Mouse (Mus musculus) MEL (cell line): ENCODE data around the gene Gm7929. TPM values are rescaled to one million over a fixed set of nuclear protein-coding genes. Genes with fewer than 3 reads are reported as not detected.

Experiments
- polyA plus RNA-seq, 2 experiments: library from polyadenylated mRNA; stranded (reverse) in 1 of 2; unstranded in 1 of 2; fragments of >175 nt in 1 of 2; fragments of >200 nt in 1 of 2; gene quantifications; 2 replicates each; pipeline versions ENCODE4 v1.2.1 to v1.2.4; 2012; ENCODE audit warnings: low replicate concordance in 2 of 2, low read depth in 1 of 2; ENCODE audit not compliant: insufficient read length in 2 of 2, insufficient read depth in 1 of 2, missing spikeins in 1 of 2
- total RNA-seq: library from RNA; depleted of rRNA; stranded (reverse); fragments of 300-350 nt; gene quantifications from 2 replicates; pipeline ENCODE4 v1.2.3, GENCODE M21; 2012; rRNA removed

Gm7929 gene
- total and polyA plus RNA-seq, 3 experiments = not detected

Other genes starting within 250 kb of the Gm7929 start
- not detected in 2 replicates for gene Gm7970, start 195.0 kb downstream of the Gm7929 start, total RNA-seq
- gene Gm7970, start 195.0 kb downstream of the Gm7929 start, polyA plus RNA-seq = not detected
- not detected in 2 replicates for gene 1700049E17Rik2, start 177.4 kb downstream of the Gm7929 start, total RNA-seq
- gene 1700049E17Rik2, start 177.4 kb downstream of the Gm7929 start, polyA plus RNA-seq = not detected
- not detected in 2 replicates for gene Gm3072, start 126.0 kb downstream of the Gm7929 start, total RNA-seq
- not detected for gene Gm3072, start 126.0 kb downstream of the Gm7929 start, polyA plus RNA-seq
- gene Gm3676, start 104.1 kb downstream of the Gm7929 start, total RNA-seq = not detected in 2 replicates
- not detected for gene Gm3676, start 104.1 kb downstream of the Gm7929 start, polyA plus RNA-seq
- not detected in 2 replicates for gene Gm8068, start 48.7 kb downstream of the Gm7929 start, total RNA-seq
- gene Gm8068, start 48.7 kb downstream of the Gm7929 start, polyA plus RNA-seq = not detected
- not detected in 2 replicates for gene Gm47189, start 21.8 kb upstream of the Gm7929 start, total RNA-seq
- not detected for gene Gm47189, start 21.8 kb upstream of the Gm7929 start, polyA plus RNA-seq
- gene Gm7980, start 156.7 kb upstream of the Gm7929 start, total RNA-seq = not detected in 2 replicates
- not detected for gene Gm7980, start 156.7 kb upstream of the Gm7929 start, polyA plus RNA-seq
- gene 1700049E17Rik1, start 174.3 kb upstream of the Gm7929 start, total RNA-seq = not detected in 2 replicates
- not detected for gene 1700049E17Rik1, start 174.3 kb upstream of the Gm7929 start, polyA plus RNA-seq
- gene 1700024B05Rik, start 193.4 kb upstream of the Gm7929 start, total RNA-seq = not detected in 2 replicates
- gene 1700024B05Rik, start 193.4 kb upstream of the Gm7929 start, polyA plus RNA-seq = under 1 TPM in 1 of 2 experiments, not detected in 1; 0.10 TPM
- gene Gm6401, start 217.3 kb upstream of the Gm7929 start, total RNA-seq = not detected in 2 replicates
- not detected for gene Gm6401, start 217.3 kb upstream of the Gm7929 start, polyA plus RNA-seq
- gene Gm3543, start 232.7 kb upstream of the Gm7929 start, total RNA-seq = not detected in 2 replicates
- gene Gm3543, start 232.7 kb upstream of the Gm7929 start, polyA plus RNA-seq = not detected